Mouse (Mus musculus) granulocyte monocyte progenitor cell, adult 5-6 weeks (primary cell): ENCODE results near the gene Taar7a. TPM values are rescaled to one million over a fixed set of nuclear protein-coding genes. Genes with fewer than 3 reads are reported as not detected.

Source experiments
- ATAC-seq: replicated peaks from 2 replicates; pipeline ENCODE4 v1.8.0; 2016; ENCODE audit warnings: mild to moderate bottlenecking, moderate TSS enrichment, inconsistent platforms; ENCODE audit not compliant: poor library complexity, severe bottlenecking
- total RNA-seq, 2 experiments: library from RNA; stranded (forward) in 1 of 2; stranded (reverse) in 1 of 2; fragments of 200-712, 200-1000 nt in 1 of 2; fragments of >200 nt in 1 of 2; fragmentation: Nextera tagmentation in 1 of 2; gene quantifications; 2 replicates each; pipeline ENCODE4 v1.2.3; 2014 to 2017

The Taar7a gene
- total RNA-seq, 2 experiments from 2014 or later, result not detected

- ATAC-seq, result no peak
Measured at GRCm38 (mm10) chr10:23949508-23950005, 43.7 kb downstream of the Taar7a start, which contains the start of gene Taar3. Taar3 (plus strand) TSS chr10:23949558.

- no peak for ATAC-seq
Measured at GRCm38 (mm10) chr10:23948026-23948425, 45.3 kb downstream of the Taar7a start.

GRCm38 (mm10) chr10:23942465-23942864 lies 50.8 kb downstream of the Taar7a start:
- peak; percentile 72 for ATAC-seq

Other genes starting within 250 kb of the Taar7a start
- gene Rps12, start 206.2 kb downstream of the Taar7a start, total RNA-seq (2014; fragmentation: Nextera tagmentation), result 9,329 and 9,382 TPM in 2 replicates
- gene Rps12, start 206.2 kb downstream of the Taar7a start, total RNA-seq (2017), result 1,810 and 2,372 TPM in 2 replicates
- 2.8 TPM in 1 of 2 replicates, not detected in the other for gene Slc18b1, start 196.5 kb downstream of the Taar7a start, total RNA-seq (2014; fragmentation: Nextera tagmentation)
- not detected in 2 replicates for gene Slc18b1, start 196.5 kb downstream of the Taar7a start, total RNA-seq (2017)
- not detected in 2 replicates for gene Vnn3, start 142.0 kb downstream of the Taar7a start, total RNA-seq (2014; fragmentation: Nextera tagmentation)
- 0.34 TPM in 1 of 2 replicates, not detected in the other for gene Vnn3, start 142.0 kb downstream of the Taar7a start, total RNA-seq (2017)
- not detected in 2 replicates for gene Vnn1, start 98.8 kb downstream of the Taar7a start, total RNA-seq (2014; fragmentation: Nextera tagmentation)
- not detected in 2 replicates for gene Vnn1, start 98.8 kb downstream of the Taar7a start, total RNA-seq (2017)
- gene Taar1, start 73.1 kb downstream of the Taar7a start, total RNA-seq (2014; fragmentation: Nextera tagmentation), result not detected in 2 replicates
- gene Taar1, start 73.1 kb downstream of the Taar7a start, total RNA-seq (2017), result not detected in 2 replicates
- gene Taar2, start 54.9 kb downstream of the Taar7a start, total RNA-seq (2014; fragmentation: Nextera tagmentation), result not detected in 2 replicates
- gene Taar2, start 54.9 kb downstream of the Taar7a start, total RNA-seq (2017), result not detected in 2 replicates
- not detected in 2 replicates for gene Taar3, start 43.9 kb downstream of the Taar7a start, total RNA-seq (2014; fragmentation: Nextera tagmentation)
- gene Taar3, start 43.9 kb downstream of the Taar7a start, total RNA-seq (2017), result not detected in 2 replicates
- gene Taar4, start 33.0 kb downstream of the Taar7a start, total RNA-seq (2014; fragmentation: Nextera tagmentation), result not detected in 2 replicates
- gene Taar4, start 33.0 kb downstream of the Taar7a start, total RNA-seq (2017), result not detected in 2 replicates
- not detected in 2 replicates for gene Taar5, start 22.8 kb downstream of the Taar7a start, total RNA-seq (2014; fragmentation: Nextera tagmentation)
- not detected in 2 replicates for gene Taar5, start 22.8 kb downstream of the Taar7a start, total RNA-seq (2017)
- gene Taar6, start 7.8 kb downstream of the Taar7a start, total RNA-seq (2014; fragmentation: Nextera tagmentation), result not detected in 2 replicates
- not detected in 2 replicates for gene Taar6, start 7.8 kb downstream of the Taar7a start, total RNA-seq (2017)
- not detected in 2 replicates for gene Taar7b, start 6.5 kb upstream of the Taar7a start, total RNA-seq (2014; fragmentation: Nextera tagmentation)
- not detected in 2 replicates for gene Taar7b, start 6.5 kb upstream of the Taar7a start, total RNA-seq (2017)
- gene Taar7d, start 33.7 kb upstream of the Taar7a start, total RNA-seq (2014; fragmentation: Nextera tagmentation), result not detected in 2 replicates
- not detected in 2 replicates for gene Taar7d, start 33.7 kb upstream of the Taar7a start, total RNA-seq (2017)
- not detected in 2 replicates for gene Taar7e, start 44.1 kb upstream of the Taar7a start, total RNA-seq (2014; fragmentation: Nextera tagmentation)
- gene Taar7e, start 44.1 kb upstream of the Taar7a start, total RNA-seq (2017), result not detected in 2 replicates
- gene Taar7f, start 56.0 kb upstream of the Taar7a start, total RNA-seq (2014; fragmentation: Nextera tagmentation), result not detected in 2 replicates
- gene Taar7f, start 56.0 kb upstream of the Taar7a start, total RNA-seq (2017), result not detected in 2 replicates
- not detected in 2 replicates for gene Taar8a, start 83.0 kb upstream of the Taar7a start, total RNA-seq (2014; fragmentation: Nextera tagmentation)
- gene Taar8a, start 83.0 kb upstream of the Taar7a start, total RNA-seq (2017), result not detected in 2 replicates
- not detected in 2 replicates for gene Taar8b, start 98.8 kb upstream of the Taar7a start, total RNA-seq (2014; fragmentation: Nextera tagmentation)
- gene Taar8b, start 98.8 kb upstream of the Taar7a start, total RNA-seq (2017), result not detected in 2 replicates
- gene Taar8c, start 108.4 kb upstream of the Taar7a start, total RNA-seq (2014; fragmentation: Nextera tagmentation), result not detected in 2 replicates
- not detected in 2 replicates for gene Taar8c, start 108.4 kb upstream of the Taar7a start, total RNA-seq (2017)
- gene Taar9, start 116.1 kb upstream of the Taar7a start, total RNA-seq (2014; fragmentation: Nextera tagmentation), result not detected in 2 replicates
- gene Taar9, start 116.1 kb upstream of the Taar7a start, total RNA-seq (2017), result not detected in 2 replicates
- 47.3 and 48.3 TPM in 2 replicates for gene Stx7, start 155.8 kb upstream of the Taar7a start, total RNA-seq (2014; fragmentation: Nextera tagmentation)
- gene Stx7, start 155.8 kb upstream of the Taar7a start, total RNA-seq (2017), result 60.2 and 67.6 TPM in 2 replicates
- gene Moxd1, start 230.0 kb upstream of the Taar7a start, total RNA-seq (2014; fragmentation: Nextera tagmentation), result not detected in 2 replicates
- not detected in 2 replicates for gene Moxd1, start 230.0 kb upstream of the Taar7a start, total RNA-seq (2017)